Mouse (Mus musculus): Measurements from ENCODE around the gene Adam12. TPM values are rescaled to one million over a fixed set of nuclear protein-coding genes. Genes with fewer than 3 reads are reported as not detected.

The Adam12 gene
- polyA plus RNA-seq, 2 experiments, result 17.0 to 18.1 TPM

DNA sequence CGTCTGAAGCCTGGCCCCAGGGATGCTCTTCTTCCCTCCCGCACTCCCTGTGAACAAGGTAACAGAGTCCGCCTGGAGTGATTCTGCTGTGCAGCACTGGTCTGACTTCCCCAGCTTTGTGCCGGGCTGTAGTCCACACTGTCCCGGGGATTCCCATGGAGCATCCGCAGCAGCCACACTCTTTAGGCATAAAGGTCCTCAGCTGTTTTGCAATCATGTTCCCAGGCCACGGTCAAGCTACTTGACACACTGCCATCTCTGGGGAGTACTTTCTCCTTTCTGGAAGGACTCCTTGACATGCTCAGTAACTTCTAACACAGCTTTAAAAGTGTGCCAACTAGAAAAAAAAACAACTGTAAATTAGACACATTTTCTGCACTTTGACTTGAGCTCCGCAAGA, 116.5 kb downstream of the Adam12 start:
- ATAC-seq (ENCODE audit: low FRiP score, low read depth), result no peak
- WGBS, result 91% methylated on average over 8 of the region's 8 CpGs
- no peaks in the 10 kb centered on the region for H3K4me1 ChIP-seq (ENCODE audit: control insufficient read depth, insufficient read depth, low read length)

GRCm38 (mm10) chr7:134114311-134115188, 117.4 kb downstream of the Adam12 start:
- TF ChIP-seq POLR2A (IDR thresholded peaks at IDR 0.05; ENCODE audit: borderline replicate concordance, extremely low read depth, insufficient read depth, insufficient read length), result no peak
- Histone ChIP-seq H3K9me3 (ENCODE audit: control insufficient read depth, low read length) (no peaks in the 10 kb centered on the region), H3K9ac (ENCODE audit: low read depth, low read length, severe bottlenecking) (no peak overlapping the region), H3K4me2 (replicated peaks; ENCODE audit: low read depth, low read length, severe bottlenecking) (no peak overlapping the region), H3K4me3 (replicated peaks; ENCODE audit: low read length) (no peak overlapping the region), H3K27me3 (ENCODE audit: control insufficient read depth, insufficient read depth, low read length) (no peaks in the 10 kb centered on the region), H3K27ac (replicated peaks; ENCODE audit: low read depth, low read length) (no peak overlapping the region), H3K4me1 (ENCODE audit: control insufficient read depth, insufficient read depth, low read length) (no peaks in the 10 kb centered on the region), H3K36me3 (ENCODE audit: control insufficient read depth, insufficient read depth, low read length) (no peaks in the 10 kb centered on the region)
- DNase-seq (ENCODE audit: low spot score) (no peak), ATAC-seq (ENCODE audit: low FRiP score, low read depth) (no peak)
- WGBS, result 80% methylated on average over 9 of the region's 9 CpGs

More for the DNA sequence above, 116.5 kb downstream of the Adam12 start:
- Histone ChIP-seq H3K4me3 (replicated peaks; ENCODE audit: low read length) (no peak overlapping the region), H3K4me2 (replicated peaks; ENCODE audit: low read depth, low read length, severe bottlenecking) (no peak overlapping the region), H3K9me3 (ENCODE audit: control insufficient read depth, low read length) (no peaks in the 10 kb centered on the region), H3K36me3 (ENCODE audit: control insufficient read depth, insufficient read depth, low read length) (no peaks in the 10 kb centered on the region), H3K27me3 (ENCODE audit: control insufficient read depth, insufficient read depth, low read length) (no peaks in the 10 kb centered on the region), H3K27ac (replicated peaks; ENCODE audit: low read depth, low read length) (no peak overlapping the region), H3K9ac (ENCODE audit: low read depth, low read length, severe bottlenecking) (no peak overlapping the region)
- DNase-seq (ENCODE audit: low spot score), result no peak
- no peak for TF ChIP-seq POLR2A (IDR thresholded peaks at IDR 0.05; ENCODE audit: borderline replicate concordance, extremely low read depth, insufficient read depth, insufficient read length)

GRCm38 (mm10) chr7:134113829-134114228, 118.1 kb downstream of the Adam12 start:
- DNase-seq (ENCODE audit: low spot score), result no peak
- Histone ChIP-seq H3K27ac (replicated peaks; ENCODE audit: low read depth, low read length) (no peak overlapping the region), H3K4me1 (ENCODE audit: control insufficient read depth, insufficient read depth, low read length) (no peaks in the 10 kb centered on the region), H3K9ac (ENCODE audit: low read depth, low read length, severe bottlenecking) (no peak overlapping the region), H3K4me2 (replicated peaks; ENCODE audit: low read depth, low read length, severe bottlenecking) (no peak overlapping the region), H3K9me3 (ENCODE audit: control insufficient read depth, low read length) (no peaks in the 10 kb centered on the region), H3K27me3 (ENCODE audit: control insufficient read depth, insufficient read depth, low read length) (no peaks in the 10 kb centered on the region), H3K36me3 (ENCODE audit: control insufficient read depth, insufficient read depth, low read length) (no peaks in the 10 kb centered on the region), H3K4me3 (replicated peaks; ENCODE audit: low read length) (no peak overlapping the region)
- TF ChIP-seq POLR2A (IDR thresholded peaks at IDR 0.05; ENCODE audit: borderline replicate concordance, extremely low read depth, insufficient read depth, insufficient read length), result no peak
- 64% methylated on average over 6 of the region's 6 CpGs for WGBS
- no peak for ATAC-seq (ENCODE audit: low FRiP score, low read depth)

DNA sequence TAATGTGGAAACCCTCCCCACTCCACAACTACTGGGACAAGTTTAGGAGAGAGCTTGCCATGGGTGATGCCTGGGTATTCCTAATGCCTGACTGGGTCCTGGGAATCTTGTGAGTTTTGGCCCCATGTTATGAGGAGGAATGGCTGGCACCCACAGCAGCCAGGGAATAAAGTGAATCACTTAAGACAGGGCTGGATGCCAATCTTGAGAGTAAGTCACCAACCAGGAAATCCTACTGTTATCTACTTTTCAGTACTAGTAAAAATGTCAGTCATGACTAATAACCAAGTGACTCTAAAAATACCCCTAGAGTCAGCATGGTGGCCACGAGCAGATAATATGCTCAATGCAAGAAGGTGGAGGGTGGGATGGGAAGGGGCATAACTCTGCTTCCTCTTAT, 121.8 kb downstream of the Adam12 start:
- no peak overlapping the region for H3K9ac ChIP-seq (ENCODE audit: low read depth, low read length, severe bottlenecking)
- no peak for TF ChIP-seq POLR2A (IDR thresholded peaks at IDR 0.05; ENCODE audit: borderline replicate concordance, extremely low read depth, insufficient read depth, insufficient read length)
- no peaks in the 10 kb centered on the region for H3K4me1 ChIP-seq (ENCODE audit: control insufficient read depth, insufficient read depth, low read length)
- H3K9me3 ChIP-seq (ENCODE audit: control insufficient read depth, low read length), result no peaks in the 10 kb centered on the region
- no peak overlapping the region for H3K27ac ChIP-seq (replicated peaks; ENCODE audit: low read depth, low read length)
- H3K36me3 ChIP-seq (ENCODE audit: control insufficient read depth, insufficient read depth, low read length), result no peaks in the 10 kb centered on the region
- ATAC-seq (ENCODE audit: low FRiP score, low read depth), result no peak
- no peak overlapping the region for H3K4me2 ChIP-seq (replicated peaks; ENCODE audit: low read depth, low read length, severe bottlenecking)
- no peaks in the 10 kb centered on the region for H3K27me3 ChIP-seq (ENCODE audit: control insufficient read depth, insufficient read depth, low read length)
- no peak for DNase-seq (ENCODE audit: low spot score)
- H3K4me3 ChIP-seq (replicated peaks; ENCODE audit: low read length), result no peak overlapping the region
- 89% methylated on average over 1 of the region's 1 CpGs for WGBS

DNA sequence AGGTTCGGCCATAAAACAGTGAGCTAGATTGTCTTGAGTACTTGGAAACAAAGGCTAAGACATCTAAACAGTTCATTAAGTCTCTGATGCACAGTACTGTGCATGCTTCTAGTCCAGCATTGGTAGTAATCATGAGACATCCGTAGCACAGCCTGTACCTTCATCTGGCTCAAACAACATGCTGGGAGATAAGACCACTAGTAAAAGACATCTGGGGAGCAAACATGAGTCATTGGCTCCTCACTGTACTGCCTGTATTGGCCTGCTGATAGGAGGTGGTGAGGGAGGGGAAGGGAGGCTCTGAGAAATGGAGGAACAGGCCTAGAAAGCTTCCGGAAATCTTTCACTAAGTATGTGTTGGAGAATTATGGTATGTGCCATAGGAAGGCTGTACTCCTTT, 124.1 kb downstream of the Adam12 start:
- WGBS, result 80% methylated on average over 3 of the region's 3 CpGs
- Histone ChIP-seq H3K9ac (ENCODE audit: low read depth, low read length, severe bottlenecking) (no peak overlapping the region), H3K36me3 (ENCODE audit: control insufficient read depth, insufficient read depth, low read length) (no peaks in the 10 kb centered on the region), H3K9me3 (ENCODE audit: control insufficient read depth, low read length) (no peaks in the 10 kb centered on the region), H3K4me3 (replicated peaks; ENCODE audit: low read length) (no peak overlapping the region), H3K4me2 (replicated peaks; ENCODE audit: low read depth, low read length, severe bottlenecking) (no peak overlapping the region), H3K4me1 (ENCODE audit: control insufficient read depth, insufficient read depth, low read length) (no peaks in the 10 kb centered on the region), H3K27ac (replicated peaks; ENCODE audit: low read depth, low read length) (no peak overlapping the region), H3K27me3 (ENCODE audit: control insufficient read depth, insufficient read depth, low read length) (no peaks in the 10 kb centered on the region)
- ATAC-seq (ENCODE audit: low FRiP score, low read depth) (no peak), DNase-seq (ENCODE audit: low spot score) (no peak)
- no peak for TF ChIP-seq POLR2A (IDR thresholded peaks at IDR 0.05; ENCODE audit: borderline replicate concordance, extremely low read depth, insufficient read depth, insufficient read length)

Measured in limb, embryonic 14.5 days (tissue).